10 mouse cellular contexts compared by ENCODE assay signal in genomic region chr6:48700251-48701075, GRCm38 (mm10). TPM values are rescaled to one million over a fixed set of nuclear protein-coding genes. Genes with fewer than 3 reads are reported as not detected.
DNase-seq lines count a peak whose midpoint lies in the region; ATAC-seq and TF ChIP-seq lines count a peak whose summit lies in the region.
"Had no signal": no experiment of that assay in that cellular context is flagged by ENCODE, and none has a peak within 500 bp of the region (broad histone marks: within the 10 kb centered on the region; RNA-seq: fewer than 3 reads in every experiment).

No protein-coding gene starts in this region.

- peak; percentile 39 for DNase-seq in gastrocnemius, postnatal 25 days
- DNase-seq in gastrocnemius, postnatal 14 days = no peak
- DNase-seq in induced T-regulatory cell, adult 2 months (ENCODE audit: low read depth) = peak; percentile 81
- peak; percentile 53 to 56 for DNase-seq in lung, postnatal 4 days
- no peak for DNase-seq in forebrain, postnatal 0 days
- no peak for DNase-seq in urinary bladder, adult 2 months (ENCODE audit: low spot score)
- no peak for DNase-seq in ovary, adult 18-20 months (ENCODE audit: low spot score)
- DNase-seq: cerebellum, postnatal 25 days had no signal

- intact Hi-C loops in gastrocnemius, postnatal 14 days (cut with DNase I; ENCODE audit: low total_unique reads) = no loop called here

- no peak overlapping the region for H3K4me2 ChIP-seq in forebrain, postnatal 0 days (ENCODE audit: low read depth)
- H3K4me2 ChIP-seq: neural tube, embryonic 12.5 days had no signal

- H3K9me3 ChIP-seq in forebrain, postnatal 0 days (ENCODE audit: low read length) = no peaks in the 10 kb centered on the region
- H3K9me3 ChIP-seq: neural tube, embryonic 12.5 days had no signal

- no peak overlapping the region for H3K27ac ChIP-seq in forebrain, postnatal 0 days (ENCODE audit: low read depth, low read length)
- H3K27ac ChIP-seq: neural tube, embryonic 12.5 days had no signal

- ATAC-seq in activated CD4-positive, CD25-positive, alpha-beta regulatory T cell, adult 4 months = peak; percentile 52
- no peak for ATAC-seq in forebrain, postnatal 0 days

- H3K9ac ChIP-seq in forebrain, postnatal 0 days = no peak overlapping the region
- H3K9ac ChIP-seq: neural tube, embryonic 12.5 days had no signal

- 60% methylated on average over 5 of the region's 5 CpGs for WGBS in forebrain, postnatal 0 days

- H3K4me1 ChIP-seq in forebrain, postnatal 0 days (ENCODE audit: insufficient read depth) = no peaks in the 10 kb centered on the region
- H3K4me1 ChIP-seq: neural tube, embryonic 12.5 days had no signal

- H3K4me3 ChIP-seq in forebrain, postnatal 0 days (ENCODE audit: low read depth, low read length) = no peak overlapping the region
- H3K4me3 ChIP-seq: neural tube, embryonic 12.5 days had no signal

- no peaks in the 10 kb centered on the region for H3K27me3 ChIP-seq in forebrain, postnatal 0 days (ENCODE audit: insufficient read depth, low read length)
- H3K27me3 ChIP-seq: neural tube, embryonic 12.5 days had no signal

- TF ChIP-seq CTCF in forebrain, postnatal 0 days (IDR thresholded peaks at IDR 0.05; ENCODE audit: low read depth) = no peak

- H3K36me3 ChIP-seq in forebrain, postnatal 0 days (ENCODE audit: insufficient read depth) = no peaks in the 10 kb centered on the region
- H3K36me3 ChIP-seq: neural tube, embryonic 12.5 days had no signal

RNA-seq across cellular contexts. Expression of gene Gimap6, which starts 7.6 kb away (rescaled TPM):
- 10 to 100 TPM; 10.7 to 11.5 TPM for total RNA-seq in gastrocnemius, postnatal 25 days (2021)
- 10 to 100 TPM; 21.8 to 22.0 TPM for total RNA-seq in gastrocnemius, postnatal 14 days (2021)
- polyA plus RNA-seq in activated CD4-positive, CD25-positive, alpha-beta regulatory T cell, adult 4 months (2017; shearing (Covaris generic)) = 100 to 1,000 TPM; 849 to 944 TPM
- total RNA-seq in forebrain, postnatal 0 days (2014; rRNA removed) = 6.5 and 6.6 TPM in 2 replicates
- 5.8 and 6.5 TPM in 2 replicates for polyA plus RNA-seq in forebrain, postnatal 0 days (2015; fragmentation: Nextera tagmentation; extraction: Ambion mirVana)
- polyA plus RNA-seq in urinary bladder, adult 2 months (2012; rRNA removed) = 22.4 and 25.3 TPM in 2 replicates

RNA-seq across cellular contexts. Expression of gene Gimap4, which starts 16.1 kb away (rescaled TPM):
- total RNA-seq in gastrocnemius, postnatal 25 days (2021) = 1 to 10 TPM; 5.1 to 7.7 TPM
- total RNA-seq in gastrocnemius, postnatal 14 days (2021) = 10 to 100 TPM; 10.7 to 12.5 TPM
- polyA plus RNA-seq in activated CD4-positive, CD25-positive, alpha-beta regulatory T cell, adult 4 months (2017; shearing (Covaris generic)) = 1,000 to 10,000 TPM; 1,705 to 1,816 TPM
- 0.52 and 2.1 TPM in 2 replicates for total RNA-seq in forebrain, postnatal 0 days (2014; rRNA removed)
- 0.48 and 0.70 TPM in 2 replicates for polyA plus RNA-seq in forebrain, postnatal 0 days (2015; fragmentation: Nextera tagmentation; extraction: Ambion mirVana)
- 19.0 and 19.1 TPM in 2 replicates for polyA plus RNA-seq in urinary bladder, adult 2 months (2012; rRNA removed)

RNA-seq across cellular contexts. Expression of gene Gm28053, which starts 17.9 kb away (rescaled TPM):
- not detected for total RNA-seq in gastrocnemius, postnatal 25 days (2021)
- total RNA-seq in gastrocnemius, postnatal 14 days (2021) = 1 to 10 TPM; 1.8 to 4.3 TPM
- polyA plus RNA-seq in activated CD4-positive, CD25-positive, alpha-beta regulatory T cell, adult 4 months (2017; shearing (Covaris generic)) = 10 to 100 TPM; 42.8 to 45.0 TPM
- total RNA-seq in forebrain, postnatal 0 days (2014; rRNA removed) = not detected in 2 replicates
- polyA plus RNA-seq in forebrain, postnatal 0 days (2015; fragmentation: Nextera tagmentation; extraction: Ambion mirVana) = 0.57 TPM in 1 of 2 replicates, not detected in the other
- 1.3 and 1.8 TPM in 2 replicates for polyA plus RNA-seq in urinary bladder, adult 2 months (2012; rRNA removed)

RNA-seq across cellular contexts. Expression of gene Gimap7, which starts 18.0 kb away (rescaled TPM):
- total RNA-seq in gastrocnemius, postnatal 25 days (2021) = not detected
- not detected for total RNA-seq in gastrocnemius, postnatal 14 days (2021)
- 100 to 1,000 TPM; 444 to 529 TPM for polyA plus RNA-seq in activated CD4-positive, CD25-positive, alpha-beta regulatory T cell, adult 4 months (2017; shearing (Covaris generic))
- total RNA-seq in forebrain, postnatal 0 days (2014; rRNA removed) = not detected in 2 replicates
- not detected in 2 replicates for polyA plus RNA-seq in forebrain, postnatal 0 days (2015; fragmentation: Nextera tagmentation; extraction: Ambion mirVana)
- 0.65 and 1.0 TPM in 2 replicates for polyA plus RNA-seq in urinary bladder, adult 2 months (2012; rRNA removed)
- polyA plus RNA-seq: neural tube, embryonic 12.5 days had no signal

RNA-seq across cellular contexts. Expression of gene Gimap9, which starts 24.5 kb away (rescaled TPM):
- under 1 TPM; 0.51 to 0.67 TPM for total RNA-seq in gastrocnemius, postnatal 25 days (2021)
- 1 to 10 TPM; 1.6 to 2.2 TPM for total RNA-seq in gastrocnemius, postnatal 14 days (2021)
- polyA plus RNA-seq in activated CD4-positive, CD25-positive, alpha-beta regulatory T cell, adult 4 months (2017; shearing (Covaris generic)) = 100 to 1,000 TPM; 237 to 239 TPM
- 1.4 and 1.5 TPM in 2 replicates for total RNA-seq in forebrain, postnatal 0 days (2014; rRNA removed)
- polyA plus RNA-seq in forebrain, postnatal 0 days (2015; fragmentation: Nextera tagmentation; extraction: Ambion mirVana) = 0.79 and 1.3 TPM in 2 replicates
- polyA plus RNA-seq in urinary bladder, adult 2 months (2012; rRNA removed) = 5.6 and 6.9 TPM in 2 replicates

Comparison
In these comparisons a context has a peak if more than half of its experiments do, and no peak if none do; other contexts are left out.
1. DNase-seq: peak in gastrocnemius, postnatal 25 days (single experiment), induced T-regulatory cell, adult 2 months (single experiment) and lung, postnatal 4 days (2 of 2); none in gastrocnemius, postnatal 14 days (single experiment), forebrain, postnatal 0 days (single experiment), urinary bladder, adult 2 months (single experiment) and ovary, adult 18-20 months (single experiment).